Mouse (Mus musculus) hindbrain, embryonic 13.5 days (tissue): Measurements from ENCODE around the gene Cep250. TPM values are rescaled to one million over a fixed set of nuclear protein-coding genes. Genes with fewer than 3 reads are reported as not detected.

Experiments
- ATAC-seq: fragments of 200-750 bp; cut with Nextera tagmentation; 2 replicates; pipeline ENCODE4 v1.8.0; 2017; ENCODE audit warnings: moderate TSS enrichment; ENCODE audit not compliant: low FRiP score
- H3K27ac ChIP-seq: fragments of 300-500 bp; sonication (generic); 2 replicates; pipeline ENCODE4 v1.5.1; 2015; ENCODE audit warnings: inconsistent platforms, mild to moderate bottlenecking, moderate library complexity
- H3K27me3 ChIP-seq: fragments of 300-500 bp; sonication (generic); 2 replicates; pipeline ENCODE4 v1.6.1; 2015; ENCODE audit warnings: mild to moderate bottlenecking, inconsistent platforms
- H3K36me3 ChIP-seq: fragments of 300-500 bp; sonication (generic); 2 replicates; pipeline ENCODE4 v1.6.1; 2015; ENCODE audit warnings: mild to moderate bottlenecking, inconsistent platforms
- H3K4me1 ChIP-seq: fragments of 300-500 bp; sonication (generic); replicated peaks from 2 replicates; pipeline ENCODE4 v1.6.1; 2015; ENCODE audit warnings: inconsistent platforms
- H3K4me2 ChIP-seq: fragments of 300-500 bp; sonication (generic); 2 replicates; pipeline ENCODE4 v1.6.1; 2015; ENCODE audit warnings: inconsistent platforms, mild to moderate bottlenecking, moderate library complexity
- H3K4me3 ChIP-seq: fragments of 300-500 bp; sonication (generic); 2 replicates; pipeline ENCODE4 v1.5.1; 2015; ENCODE audit warnings: mild to moderate bottlenecking, inconsistent platforms
- H3K9ac ChIP-seq: fragments of 300-500 bp; sonication (generic); 2 replicates; pipeline ENCODE4 v1.6.1; 2015; ENCODE audit warnings: mild to moderate bottlenecking, inconsistent platforms
- H3K9me3 ChIP-seq: fragments of 300-500 bp; sonication (generic); 2 replicates; pipeline ENCODE4 v1.6.1; 2016; ENCODE audit warnings: inconsistent platforms
- WGBS: fragments of 180-500 bp; shearing (Covaris S2); methylation state at CpG from one replicate; pipeline ENCODE4 v1.1.7; 2015; 5-methylcytosine and 5-hydroxymethylcytosine counted together
- polyA plus RNA-seq: library from polyadenylated mRNA; unstranded; fragments of >200 nt; fragmentation: Nextera tagmentation; extraction: Ambion mirVana; gene quantifications from 2 replicates; pipeline ENCODE4 v1.2.1, GENCODE M21; 2015

Cep250 gene
- polyA plus RNA-seq, 1 experiment from 2014 or later = 18.1 TPM

DNA sequence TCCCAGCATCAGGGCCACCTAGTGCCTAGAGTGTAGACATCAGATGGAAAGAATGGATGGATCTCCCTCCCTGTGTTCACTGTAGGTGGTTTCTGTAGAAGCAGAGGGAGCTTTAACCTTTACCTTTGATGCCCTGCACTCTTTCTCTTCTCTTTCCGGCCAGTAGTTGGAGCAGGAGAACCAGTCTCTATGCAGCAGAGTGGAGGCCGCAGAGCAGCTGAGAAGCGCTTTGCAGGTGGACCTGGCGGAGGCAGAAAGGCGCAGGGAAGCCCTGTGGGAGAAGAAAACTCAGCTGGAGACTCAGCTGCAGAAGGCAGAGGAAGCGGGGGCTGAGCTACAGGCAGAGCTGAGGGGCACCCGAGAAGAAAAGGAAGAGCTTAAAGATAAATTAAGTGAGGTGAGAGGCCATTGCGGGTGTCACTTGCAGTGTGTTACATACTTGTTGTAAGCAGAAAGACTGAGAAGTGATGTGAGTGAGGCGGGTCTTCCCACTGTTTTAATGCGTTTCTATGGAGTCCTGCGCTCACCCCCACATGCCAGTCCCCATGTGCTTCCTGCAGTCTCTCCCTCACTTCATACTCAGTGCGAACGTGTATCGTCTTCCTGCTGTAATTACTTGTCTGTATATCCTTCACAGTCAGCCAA is 18.0 kb downstream of the Cep250 start:
- Histone ChIP-seq H3K27ac (no peak overlapping the region), H3K27me3 (no peaks in the 10 kb centered on the region), H3K9me3 (no peaks in the 10 kb centered on the region), H3K4me1 (no peaks in the 10 kb centered on the region), H3K4me2 (no peak overlapping the region), H3K4me3 (no peak overlapping the region), H3K36me3 (peaks cover 88% of the 10 kb centered on the region), H3K9ac (no peak overlapping the region)
- 81% methylated on average over 14 of the region's 14 CpGs for WGBS
- ATAC-seq = no peak

DNA sequence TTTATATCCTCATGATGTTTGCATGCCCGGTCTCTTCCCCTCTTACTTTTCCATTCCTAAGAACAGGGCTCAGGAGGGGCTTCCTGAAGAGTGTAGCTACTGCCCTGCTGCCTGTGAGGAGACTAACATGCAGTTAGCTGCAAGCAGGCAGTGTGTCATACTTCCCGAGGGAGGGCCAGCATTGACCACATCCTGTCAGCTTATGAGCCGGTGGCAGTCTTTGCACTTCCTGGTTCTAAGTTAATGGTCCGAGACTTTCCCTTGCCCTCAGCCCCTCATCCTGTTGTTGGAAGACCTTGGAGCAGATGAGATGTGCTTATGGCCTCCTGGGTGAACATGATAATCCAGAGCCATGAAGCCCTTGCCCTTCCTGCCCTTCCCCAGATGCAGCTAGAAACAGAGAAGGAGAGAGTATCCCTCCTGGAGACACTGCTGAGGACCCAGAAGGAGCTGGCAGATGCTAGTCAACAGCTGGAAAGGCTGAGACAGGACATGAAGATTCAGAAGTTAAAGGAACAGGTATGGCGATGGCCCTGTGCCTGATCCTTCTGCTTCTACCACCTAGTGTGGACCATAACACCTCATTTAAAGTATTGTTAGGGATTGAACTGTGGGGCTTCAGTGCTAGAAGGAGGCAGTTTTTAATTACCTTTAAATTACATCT is 23.2 kb downstream of the Cep250 start:
- peaks cover 92% of the 10 kb centered on the region for H3K36me3 ChIP-seq
- ATAC-seq = no peak

DNA sequence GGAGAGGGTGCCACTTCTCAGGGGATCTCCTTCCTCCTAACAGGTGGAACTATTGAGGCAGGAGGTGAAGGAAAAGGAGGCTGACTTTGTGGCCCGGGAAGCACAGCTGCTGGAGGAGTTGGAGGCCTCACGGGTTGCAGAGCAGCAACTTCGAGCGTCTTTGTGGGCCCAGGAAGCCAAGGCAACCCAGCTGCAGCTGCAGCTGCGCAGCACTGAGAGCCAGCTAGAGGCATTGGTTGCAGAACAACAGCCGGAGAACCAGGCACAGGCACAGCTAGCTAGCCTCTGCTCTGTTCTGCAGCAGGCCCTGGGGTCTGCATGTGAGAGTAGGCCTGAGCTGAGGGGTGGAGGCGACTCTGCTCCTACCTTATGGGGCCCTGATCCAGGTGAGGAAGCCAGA is 29.5 kb downstream of the Cep250 start:
- H3K36me3 ChIP-seq = peaks cover 97% of the 10 kb centered on the region
- H3K4me3 ChIP-seq = no peak overlapping the region
- no peaks in the 10 kb centered on the region for H3K4me1 ChIP-seq
- no peak overlapping the region; the same call in 1 of the 2 replicates for H3K9ac ChIP-seq
- WGBS = 94% methylated on average over 7 of the region's 7 CpGs
- no peak overlapping the region for H3K4me2 ChIP-seq
- no peaks in the 10 kb centered on the region for H3K9me3 ChIP-seq
- no peaks in the 10 kb centered on the region for H3K27me3 ChIP-seq
- ATAC-seq = no peak
- no peak overlapping the region for H3K27ac ChIP-seq

More for the DNA sequence above, 23.2 kb downstream of the Cep250 start:
- H3K9ac ChIP-seq = no peak overlapping the region
- no peaks in the 10 kb centered on the region for H3K4me1 ChIP-seq
- no peak overlapping the region for H3K27ac ChIP-seq
- no peaks in the 10 kb centered on the region for H3K9me3 ChIP-seq
- no peak overlapping the region for H3K4me2 ChIP-seq
- no peaks in the 10 kb centered on the region for H3K27me3 ChIP-seq
- no peak overlapping the region for H3K4me3 ChIP-seq
- 88% methylated on average over 5 of the region's 5 CpGs for WGBS

DNA sequence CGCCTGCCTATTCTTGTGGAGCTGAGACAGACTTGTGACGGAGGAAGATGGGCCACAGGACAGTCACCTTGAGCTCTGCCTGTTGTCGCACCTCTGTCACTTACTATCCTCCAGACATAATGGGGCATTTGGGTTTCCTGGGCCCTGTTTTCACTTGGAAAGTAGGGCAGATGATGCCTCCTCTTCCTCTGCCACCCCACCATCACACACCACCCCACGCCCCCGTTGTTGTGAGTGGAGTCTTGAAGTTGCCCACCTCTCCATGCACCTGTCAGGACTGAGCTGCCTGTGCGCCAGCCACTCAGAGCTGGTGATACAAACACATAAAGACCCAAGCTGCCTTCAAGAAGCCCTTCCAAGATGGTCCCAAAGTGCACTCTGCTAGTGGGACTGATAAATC is 30.9 kb downstream of the Cep250 start:
- WGBS = 99% methylated on average over 6 of the region's 6 CpGs
- Histone ChIP-seq H3K27ac (no peak overlapping the region), H3K27me3 (no peaks in the 10 kb centered on the region), H3K4me1 (no peaks in the 10 kb centered on the region), H3K36me3 (peaks cover 99% of the 10 kb centered on the region), H3K9me3 (no peaks in the 10 kb centered on the region), H3K9ac (no peak overlapping the region), H3K4me2 (no peak overlapping the region), H3K4me3 (no peak overlapping the region)
- no peak for ATAC-seq

DNA sequence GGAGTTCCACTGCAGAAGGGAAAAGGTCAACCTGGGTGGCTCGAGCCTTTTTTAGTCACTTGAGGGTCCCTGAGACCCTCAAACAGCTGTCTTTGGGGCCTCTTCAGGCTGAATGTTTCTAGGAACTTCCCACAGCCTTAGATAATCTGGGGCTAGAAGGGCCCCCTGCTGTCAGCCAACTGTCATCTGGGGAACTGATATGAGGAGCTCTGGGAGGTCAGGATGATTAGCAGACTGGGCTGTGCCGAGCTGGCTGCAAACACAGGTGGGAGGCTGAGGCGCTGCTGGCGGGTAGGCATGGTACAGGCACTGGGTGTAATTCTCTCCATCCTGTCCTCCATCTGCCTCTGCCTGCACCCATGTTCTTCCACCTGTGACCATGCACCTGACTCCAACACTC is 32.8 kb downstream of the Cep250 start:
- Histone ChIP-seq H3K36me3 (peaks cover 99% of the 10 kb centered on the region), H3K4me3 (no peak overlapping the region), H3K27me3 (no peaks in the 10 kb centered on the region), H3K9me3 (no peaks in the 10 kb centered on the region), H3K4me1 (no peaks in the 10 kb centered on the region), H3K4me2 (no peak overlapping the region), H3K9ac (no peak overlapping the region), H3K27ac (no peak overlapping the region)
- ATAC-seq = no peak
- 83% methylated on average over 4 of the region's 4 CpGs for WGBS

DNA sequence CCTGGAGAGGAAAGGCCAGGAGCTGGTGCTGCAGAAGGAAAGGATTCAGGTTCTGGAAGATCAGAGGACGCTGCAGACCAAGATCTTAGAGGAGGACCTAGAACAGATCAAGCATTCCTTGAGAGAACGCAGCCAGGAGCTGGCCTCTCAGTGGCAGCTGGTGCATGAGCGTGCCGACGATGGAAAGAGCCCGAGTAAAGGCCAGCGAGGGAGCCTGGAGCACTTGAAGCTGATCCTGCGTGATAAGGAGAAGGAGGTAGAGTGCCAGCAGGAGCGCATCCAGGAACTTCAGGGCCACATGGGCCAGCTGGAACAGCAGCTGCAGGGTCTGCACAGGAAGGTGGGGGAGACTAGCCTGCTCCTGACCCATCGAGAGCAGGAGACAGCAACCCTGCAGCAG is 34.9 kb downstream of the Cep250 start:
- Histone ChIP-seq H3K9ac (peak overlapping the region; percentile 35; the same call in 1 of the 2 replicates), H3K27ac (no peak overlapping the region), H3K27me3 (no peaks in the 10 kb centered on the region), H3K4me3 (no peak overlapping the region), H3K9me3 (no peaks in the 10 kb centered on the region), H3K4me1 (no peaks in the 10 kb centered on the region), H3K4me2 (no peak overlapping the region), H3K36me3 (peaks cover 99% of the 10 kb centered on the region)
- 97% methylated on average over 10 of the region's 10 CpGs for WGBS
- ATAC-seq = no peak

DNA sequence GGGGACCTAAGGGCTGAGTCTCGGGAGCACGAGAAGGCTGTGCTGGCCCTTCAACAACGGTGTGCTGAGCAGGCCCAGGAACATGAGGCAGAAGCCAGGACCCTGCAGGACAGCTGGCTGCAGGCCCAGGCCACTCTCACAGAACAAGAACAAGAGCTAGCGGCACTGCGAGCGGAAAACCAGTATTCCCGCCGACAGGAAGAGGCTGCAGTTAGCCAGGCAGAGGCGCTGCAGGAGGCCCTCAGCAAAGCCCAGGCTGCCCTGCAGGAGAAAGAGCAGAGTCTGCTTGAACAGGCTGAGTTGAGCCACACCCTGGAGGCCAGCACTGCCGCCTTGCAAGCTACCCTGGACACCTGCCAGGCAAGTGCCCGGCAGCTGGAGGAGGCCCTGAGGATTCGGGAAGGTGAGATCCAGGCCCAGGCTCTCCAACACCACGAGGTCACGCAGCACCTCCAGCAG is 35.6 kb downstream of the Cep250 start:
- 78% methylated on average over 14 of the region's 14 CpGs for WGBS

DNA sequence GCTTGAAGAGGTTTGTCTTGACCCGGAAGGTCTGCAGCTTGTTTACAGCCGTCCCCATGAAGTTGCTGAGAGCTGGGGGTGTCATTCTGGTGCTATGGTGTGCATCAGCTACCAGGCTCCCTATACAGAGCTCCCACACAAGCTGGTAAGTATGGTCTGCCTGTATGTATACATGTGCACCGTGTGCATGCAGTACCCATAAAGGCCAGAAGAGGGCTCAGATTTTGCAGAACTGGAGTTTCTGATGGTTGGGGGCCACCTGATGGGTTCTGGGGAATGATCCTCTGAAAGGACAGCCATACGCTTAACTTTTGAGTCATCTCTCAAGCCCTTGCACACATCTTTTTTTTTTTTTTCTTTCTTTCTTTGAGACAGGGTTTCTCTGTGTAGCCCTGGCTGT is 49.1 kb downstream of the Cep250 start:
- no peak for ATAC-seq
- H3K27ac ChIP-seq = no peak overlapping the region
- no peak overlapping the region for H3K4me2 ChIP-seq
- no peak overlapping the region for H3K4me3 ChIP-seq
- peaks cover 18% of the 10 kb centered on the region for H3K36me3 ChIP-seq
- H3K9ac ChIP-seq = no peak overlapping the region
- no peaks in the 10 kb centered on the region for H3K9me3 ChIP-seq
- peaks cover 16% of the 10 kb centered on the region for H3K4me1 ChIP-seq
- 90% methylated on average over 4 of the region's 4 CpGs for WGBS
- no peaks in the 10 kb centered on the region for H3K27me3 ChIP-seq

More for the DNA sequence above, 35.6 kb downstream of the Cep250 start:
- no peak for ATAC-seq
- Histone ChIP-seq H3K9ac (no peak overlapping the region; the same call in 1 of the 2 replicates), H3K9me3 (no peaks in the 10 kb centered on the region), H3K4me3 (no peak overlapping the region), H3K4me2 (no peak overlapping the region), H3K27me3 (no peaks in the 10 kb centered on the region), H3K36me3 (peaks cover 99% of the 10 kb centered on the region), H3K4me1 (no peaks in the 10 kb centered on the region), H3K27ac (no peak overlapping the region)

DNA sequence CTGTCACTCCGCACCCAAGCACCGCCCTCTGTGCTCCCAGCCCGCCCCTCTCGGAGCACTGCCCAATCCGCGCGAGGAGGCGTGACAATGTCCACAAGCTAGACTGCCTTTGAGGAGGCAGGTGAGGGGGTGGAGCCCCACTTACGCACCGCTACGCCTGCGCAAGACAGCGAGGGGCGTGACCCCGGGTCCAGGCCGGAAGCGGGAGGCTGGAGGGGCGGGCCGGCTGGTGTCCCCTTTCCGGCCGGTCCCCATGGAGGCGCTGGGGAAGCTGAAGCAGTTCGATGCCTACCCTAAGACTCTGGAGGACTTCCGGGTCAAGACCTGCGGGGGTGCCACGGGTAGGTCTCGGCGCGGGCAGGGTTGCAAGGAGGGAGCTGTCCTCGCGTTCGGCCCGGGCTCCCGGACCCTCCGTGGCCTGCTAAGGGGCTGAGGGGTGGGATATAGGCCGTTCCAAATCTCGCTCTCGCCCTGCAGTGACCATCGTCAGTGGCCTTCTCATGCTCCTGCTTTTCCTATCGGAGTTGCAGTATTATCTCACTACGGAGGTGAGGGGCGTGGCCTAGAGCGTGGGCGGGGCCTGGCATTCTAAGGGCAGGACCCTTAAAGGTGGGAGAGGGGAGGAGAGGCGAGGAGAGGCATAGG is 51.8 kb downstream of the Cep250 start, which contains the start of the genes 6430550D23Rik and Ergic3:
TSS of gene 6430550D23Rik (minus strand) at position 90 of the 645 bp plus-strand sequence.
TSS of gene Ergic3 (plus strand) at position 158 of the 645 bp plus-strand sequence.
- H3K27me3 ChIP-seq = no peaks in the 10 kb centered on the region
- peak within 1 kb of the TSS; percentile 79 for H3K4me2 ChIP-seq
- H3K9ac ChIP-seq = peak within 1 kb of the TSS; percentile 89
- H3K9me3 ChIP-seq = no peaks in the 10 kb centered on the region
- under 1% methylated on average over 44 of the region's 45 CpGs for WGBS
- H3K36me3 ChIP-seq = peaks cover 33% of the 10 kb centered on the region
- H3K27ac ChIP-seq = peak within 1 kb of the TSS; percentile 84
- peaks cover 16% of the 10 kb centered on the region for H3K4me1 ChIP-seq
- peak; percentile 100 for ATAC-seq
- peak within 1 kb of the TSS; percentile 88 for H3K4me3 ChIP-seq

DNA sequence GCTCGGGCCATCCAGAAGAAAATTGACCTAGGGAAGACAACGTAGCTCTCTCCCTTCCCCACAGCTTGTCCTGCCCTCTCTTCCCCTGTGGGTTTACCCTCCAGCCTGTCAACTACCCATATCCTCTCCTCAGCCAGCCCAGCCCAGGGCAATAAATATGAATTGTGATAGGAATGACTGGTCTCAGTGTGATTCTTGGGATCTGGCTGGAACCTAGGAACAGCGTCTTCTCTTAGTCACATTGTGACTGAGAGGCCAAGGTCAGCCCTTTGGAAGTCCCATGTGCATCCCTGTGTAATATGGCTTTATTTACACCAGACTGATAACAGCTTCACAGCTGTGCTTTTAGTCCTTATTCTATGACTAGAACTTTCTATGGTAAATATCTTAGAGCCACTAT is 61.8 kb downstream of the Cep250 start:
- H3K27me3 ChIP-seq = no peaks in the 10 kb centered on the region
- no peak overlapping the region for H3K4me2 ChIP-seq
- 96% methylated on average over 3 of the region's 3 CpGs for WGBS
- ATAC-seq = no peak
- peaks cover 76% of the 10 kb centered on the region for H3K36me3 ChIP-seq
- H3K4me3 ChIP-seq = no peak overlapping the region
- H3K4me1 ChIP-seq = no peaks in the 10 kb centered on the region
- H3K9me3 ChIP-seq = no peaks in the 10 kb centered on the region
- no peak overlapping the region for H3K9ac ChIP-seq
- no peak overlapping the region for H3K27ac ChIP-seq

DNA sequence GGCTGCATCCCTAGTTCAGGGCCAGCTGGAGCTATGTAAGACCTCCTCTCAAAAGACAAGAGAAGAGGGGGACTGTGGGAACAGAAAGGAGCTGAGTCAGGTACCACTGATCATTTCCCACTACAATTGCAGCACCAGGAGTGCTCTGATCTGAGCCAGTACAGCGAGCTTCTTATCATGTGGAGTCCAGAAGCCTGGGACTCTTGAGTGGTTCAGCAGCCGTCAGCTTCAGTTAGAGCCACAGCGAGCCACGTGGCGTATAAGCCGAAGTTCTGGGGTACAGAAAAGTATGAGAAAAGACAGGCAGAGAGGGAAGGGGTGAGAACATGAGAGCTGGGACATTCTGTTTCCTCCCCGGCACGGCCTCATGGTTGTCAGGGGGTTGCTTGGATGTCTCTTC is 65.0 kb downstream of the Cep250 start:
- 92% methylated on average over 8 of the region's 8 CpGs for WGBS

DNA sequence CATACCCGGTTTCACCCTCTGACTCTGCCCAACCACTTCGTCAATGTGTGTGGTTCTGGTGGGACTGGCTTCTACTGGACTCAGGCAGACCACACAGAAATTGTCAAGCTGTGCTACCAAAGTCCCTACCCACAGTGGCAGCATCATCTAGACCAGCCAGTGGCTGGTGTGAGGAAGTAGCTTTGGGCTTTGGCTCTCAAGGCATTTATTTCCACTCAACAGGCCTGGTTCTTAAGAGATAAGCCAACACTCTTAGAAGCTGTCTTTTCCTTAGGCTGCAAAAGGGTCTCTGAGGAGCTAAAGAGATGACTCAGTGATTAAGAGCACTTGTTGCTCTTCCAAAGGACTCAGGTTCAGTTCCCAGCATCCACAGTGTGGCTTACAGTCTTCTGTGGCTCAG is 65.5 kb downstream of the Cep250 start:
- H3K4me1 ChIP-seq = no peaks in the 10 kb centered on the region
- no peak for ATAC-seq
- no peaks in the 10 kb centered on the region for H3K9me3 ChIP-seq
- WGBS = 94% methylated on average over 2 of the region's 2 CpGs
- no peak overlapping the region for H3K4me2 ChIP-seq
- no peaks in the 10 kb centered on the region for H3K27me3 ChIP-seq
- no peak overlapping the region for H3K27ac ChIP-seq
- no peak overlapping the region for H3K4me3 ChIP-seq
- H3K9ac ChIP-seq = no peak overlapping the region
- H3K36me3 ChIP-seq = peaks cover 39% of the 10 kb centered on the region

More for the DNA sequence above, 65.0 kb downstream of the Cep250 start:
- Histone ChIP-seq H3K4me3 (no peak overlapping the region), H3K4me2 (no peak overlapping the region), H3K9ac (no peak overlapping the region), H3K9me3 (no peaks in the 10 kb centered on the region), H3K27ac (no peak overlapping the region), H3K4me1 (no peaks in the 10 kb centered on the region), H3K27me3 (no peaks in the 10 kb centered on the region), H3K36me3 (peaks cover 45% of the 10 kb centered on the region)
- ATAC-seq = no peak
